Mouse (Mus musculus) left cerebral cortex, adult 9 months (tissue): ENCODE results near the gene Stk24.

Source experiments
- DNase-seq, 2 experiments: peaks; one replicate each; pipeline ENCODE4 v3.0.0; 2022; ENCODE audit warnings: low spot score in 2 of 2

The Stk24 gene

DNA sequence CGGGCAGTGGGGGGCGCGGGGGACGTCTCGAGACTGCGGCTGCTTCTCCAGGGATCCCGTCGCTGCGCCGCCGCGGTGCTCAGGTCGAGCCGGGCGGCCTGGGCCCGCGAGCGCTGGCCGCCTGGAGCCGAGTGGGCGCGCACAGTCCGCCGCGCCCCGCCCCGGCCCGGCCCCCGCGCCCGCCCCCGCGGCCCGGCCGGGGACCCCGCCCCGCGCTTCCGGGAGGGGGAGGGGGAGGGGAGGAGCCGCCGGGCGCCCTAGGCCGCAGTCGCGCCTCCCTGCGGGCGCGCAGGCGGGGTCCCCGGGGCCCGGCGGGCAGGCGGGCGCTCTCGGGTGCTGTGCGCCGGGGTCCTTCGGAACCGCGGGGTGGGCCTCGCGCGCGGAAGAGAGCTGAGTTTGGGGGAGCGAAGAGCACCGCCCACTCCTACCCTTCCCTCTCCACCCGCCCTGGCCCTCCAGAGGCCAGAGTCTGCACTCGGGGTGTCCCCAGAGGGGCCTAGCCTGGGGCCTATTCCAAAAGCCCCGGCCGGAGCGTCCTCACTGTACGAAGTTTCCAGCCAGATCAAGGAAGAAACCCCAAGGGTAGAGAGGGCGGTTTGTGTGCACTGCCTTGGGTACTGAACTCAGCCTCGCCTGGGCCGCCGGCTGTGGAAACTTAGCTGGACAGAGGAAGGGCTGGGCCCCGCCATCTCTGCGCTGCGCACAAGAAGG, 540 bp downstream of the Stk24 start:
- DNase-seq = peak in 1 of 2 experiments; percentile 53

DNA sequence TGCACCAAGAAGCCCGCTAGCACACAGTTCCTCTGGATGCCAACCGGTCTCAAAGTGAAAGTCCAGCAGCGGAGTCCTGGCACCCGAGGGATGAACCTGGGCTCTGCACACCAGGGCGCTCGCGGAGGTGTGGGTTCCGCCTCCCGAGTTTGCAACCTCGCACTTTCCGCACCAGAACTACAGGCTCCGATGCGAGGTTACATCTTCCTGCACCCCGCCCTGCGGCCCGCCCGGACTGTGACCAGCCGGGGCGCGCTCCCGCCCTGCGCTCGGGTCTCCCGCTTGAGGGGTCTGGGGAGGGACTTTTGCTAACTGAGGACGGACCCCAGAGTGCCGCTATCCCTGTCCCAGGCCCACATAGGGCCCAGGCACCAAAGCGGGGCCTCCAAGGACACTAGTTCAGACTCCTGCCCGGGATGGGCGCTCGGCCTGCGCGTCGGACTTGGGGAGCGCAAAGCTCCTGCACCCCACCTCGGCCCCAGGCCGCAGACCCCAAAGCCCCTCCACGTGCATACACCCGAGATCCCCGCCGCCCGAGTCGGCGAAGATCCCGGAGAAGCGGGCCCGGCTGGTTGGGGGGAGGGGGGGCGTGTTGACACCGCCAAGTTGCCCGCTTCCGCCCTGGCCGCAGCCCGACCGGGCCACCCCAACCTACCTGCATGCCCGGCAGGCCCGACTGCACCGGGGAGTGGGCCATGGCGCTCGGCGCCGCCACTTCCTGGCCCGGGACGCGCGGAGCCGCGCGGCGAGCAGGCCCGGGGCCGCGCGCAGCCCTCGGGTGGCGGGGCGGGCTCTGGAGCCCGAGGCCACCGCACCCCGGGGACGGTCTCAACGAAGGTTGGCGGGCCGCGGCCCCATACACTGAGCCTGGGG, 1.3 kb downstream of the Stk24 start:
- DNase-seq = no peak

DNA sequence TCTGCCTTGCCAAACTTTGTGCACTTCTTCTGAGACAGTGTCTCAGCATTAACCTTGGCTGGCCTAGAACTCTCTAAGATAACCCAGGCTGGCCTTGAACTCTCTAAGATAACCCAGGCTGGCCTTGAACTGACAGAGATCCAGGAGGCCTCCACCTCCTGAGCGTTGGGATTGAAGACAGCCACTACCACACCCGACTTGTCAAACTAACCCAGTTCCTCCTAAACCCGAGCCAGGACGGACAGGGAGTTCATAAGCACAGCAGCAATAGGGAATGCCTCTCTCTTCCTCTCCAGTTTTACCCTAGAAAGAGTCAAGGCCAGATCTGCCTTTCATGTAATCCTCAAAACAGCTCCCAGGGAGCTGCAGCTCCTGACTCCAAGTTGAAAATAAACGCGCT, 3.2 kb downstream of the Stk24 start:
- no peak for DNase-seq

DNA sequence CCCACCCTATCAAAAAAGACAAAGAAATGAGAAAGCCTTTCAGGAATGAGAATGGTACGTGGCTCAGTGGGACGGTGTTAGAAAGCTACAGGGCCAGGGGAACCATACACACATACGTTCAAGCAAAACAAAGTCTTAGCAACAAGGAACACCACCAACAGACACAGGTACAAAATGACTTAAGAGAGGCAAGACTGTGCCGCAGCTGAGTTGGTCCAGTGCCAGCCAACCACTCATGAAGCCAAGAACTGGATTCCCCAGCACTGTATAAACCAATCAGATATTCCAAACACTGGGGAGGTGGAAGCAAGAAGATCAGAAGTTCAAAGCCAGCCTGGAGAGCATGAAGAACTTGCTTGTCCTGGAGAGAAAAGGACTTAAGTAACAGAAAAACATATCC, 5.9 kb downstream of the Stk24 start:
- DNase-seq = no peak

DNA sequence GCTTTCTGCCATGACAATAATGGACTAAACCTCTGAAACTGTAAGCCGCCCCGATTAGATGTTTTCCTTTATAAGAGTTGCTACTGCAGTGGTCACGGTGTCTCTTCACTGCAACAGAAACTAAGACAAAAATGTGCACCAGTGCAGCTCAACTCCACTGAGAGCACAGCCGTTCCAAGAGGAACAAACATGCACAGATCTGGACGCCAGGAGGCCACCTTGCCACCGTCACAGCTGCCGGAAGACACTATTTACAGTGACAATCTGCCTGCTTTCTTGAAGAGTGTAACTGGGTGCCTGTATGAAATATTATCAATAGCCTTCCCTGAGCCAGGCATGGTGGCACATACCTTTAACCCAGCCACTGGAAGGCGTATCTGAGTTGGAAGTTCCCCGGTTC, 6.8 kb downstream of the Stk24 start:
- no peak for DNase-seq

DNA sequence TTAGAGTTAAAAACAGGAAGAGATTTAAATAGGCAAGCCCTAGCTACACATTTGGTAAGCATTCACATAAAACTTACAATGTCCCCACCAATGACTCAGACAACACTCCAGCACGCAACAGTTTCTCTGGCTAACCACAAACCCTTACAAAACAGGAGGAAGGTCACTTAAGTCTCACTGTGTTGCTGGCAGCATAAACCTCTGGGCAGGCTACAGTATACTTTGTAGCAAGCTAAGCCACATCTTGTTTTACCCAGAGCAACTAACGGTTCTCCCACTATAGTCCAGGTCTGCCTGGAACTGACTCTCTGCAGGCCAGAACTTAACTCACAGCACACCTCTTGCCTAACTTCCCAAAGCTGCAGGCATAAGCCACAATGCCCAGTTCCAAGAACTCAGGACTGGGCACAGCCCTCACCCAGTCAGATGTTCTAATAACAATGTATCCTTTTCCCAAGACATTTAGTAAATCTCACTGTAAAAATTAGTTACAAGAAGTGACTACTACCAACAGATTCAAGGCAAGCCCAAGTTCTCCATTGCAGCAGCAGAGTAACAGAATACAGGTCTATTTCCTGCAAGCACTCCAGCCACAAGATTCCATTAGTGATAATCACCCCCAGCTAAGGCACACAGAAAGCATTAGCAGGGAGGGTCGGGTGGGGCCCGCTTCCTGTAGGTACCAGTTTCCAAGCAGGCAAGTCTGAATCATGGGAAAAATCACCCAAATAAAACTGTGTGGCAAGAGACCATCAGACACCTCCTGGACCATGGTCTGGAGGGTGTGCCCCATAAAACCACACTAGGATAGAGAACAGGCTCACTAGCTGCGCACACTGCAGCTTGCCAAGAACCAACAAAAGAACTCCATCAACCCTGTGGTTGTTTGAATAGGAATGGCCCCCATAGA, 7.6 kb downstream of the Stk24 start:
- DNase-seq = no peak

DNA sequence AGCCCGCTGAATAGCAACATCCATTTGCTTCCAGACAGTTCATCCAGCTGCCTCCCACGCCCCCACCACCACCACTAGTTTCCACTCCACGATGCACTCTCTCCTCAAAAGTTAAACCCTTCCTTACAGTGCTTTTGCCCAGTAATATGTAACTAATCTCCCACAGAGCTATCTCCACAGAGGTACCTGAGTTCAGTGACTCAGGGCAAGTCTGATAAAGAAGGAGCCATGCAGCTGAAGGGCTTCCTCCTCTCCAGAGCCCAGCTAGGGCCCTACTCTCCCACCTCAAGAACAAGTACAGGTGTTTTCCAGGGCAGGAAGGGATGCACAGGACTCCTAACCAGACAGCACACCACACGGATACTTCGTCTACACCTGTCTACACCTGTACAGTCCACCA, 10.4 kb downstream of the Stk24 start:
- no peak for DNase-seq

DNA sequence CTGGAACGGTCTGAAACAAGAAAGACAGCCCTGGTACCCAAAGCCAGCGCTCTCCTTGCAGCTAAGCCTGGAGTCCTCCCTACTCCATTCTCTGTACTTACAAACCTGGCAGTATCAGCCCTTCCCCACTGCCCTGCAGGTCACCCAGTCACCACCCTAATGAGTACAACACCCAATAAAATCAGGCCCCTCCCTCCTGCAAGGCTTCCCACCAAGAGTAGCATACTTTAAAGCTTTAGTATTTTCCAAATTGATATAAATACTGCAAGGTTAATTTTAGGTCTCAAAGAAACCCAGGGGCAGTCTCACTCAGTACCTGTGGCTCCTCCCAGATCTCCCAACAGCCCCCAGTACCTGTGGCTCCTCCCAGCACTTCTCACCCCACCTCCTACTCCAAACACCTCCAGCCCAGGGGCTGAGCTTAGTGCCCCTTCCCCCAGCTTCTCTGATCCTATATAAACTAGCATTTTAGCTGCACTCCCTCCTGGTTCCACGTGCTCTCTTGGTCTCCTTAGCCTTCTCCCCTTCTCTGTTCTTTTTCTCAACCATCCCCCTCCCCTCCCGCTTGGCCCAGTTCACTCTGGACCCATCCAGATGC, 11.6 kb downstream of the Stk24 start:
- no peak for DNase-seq

DNA sequence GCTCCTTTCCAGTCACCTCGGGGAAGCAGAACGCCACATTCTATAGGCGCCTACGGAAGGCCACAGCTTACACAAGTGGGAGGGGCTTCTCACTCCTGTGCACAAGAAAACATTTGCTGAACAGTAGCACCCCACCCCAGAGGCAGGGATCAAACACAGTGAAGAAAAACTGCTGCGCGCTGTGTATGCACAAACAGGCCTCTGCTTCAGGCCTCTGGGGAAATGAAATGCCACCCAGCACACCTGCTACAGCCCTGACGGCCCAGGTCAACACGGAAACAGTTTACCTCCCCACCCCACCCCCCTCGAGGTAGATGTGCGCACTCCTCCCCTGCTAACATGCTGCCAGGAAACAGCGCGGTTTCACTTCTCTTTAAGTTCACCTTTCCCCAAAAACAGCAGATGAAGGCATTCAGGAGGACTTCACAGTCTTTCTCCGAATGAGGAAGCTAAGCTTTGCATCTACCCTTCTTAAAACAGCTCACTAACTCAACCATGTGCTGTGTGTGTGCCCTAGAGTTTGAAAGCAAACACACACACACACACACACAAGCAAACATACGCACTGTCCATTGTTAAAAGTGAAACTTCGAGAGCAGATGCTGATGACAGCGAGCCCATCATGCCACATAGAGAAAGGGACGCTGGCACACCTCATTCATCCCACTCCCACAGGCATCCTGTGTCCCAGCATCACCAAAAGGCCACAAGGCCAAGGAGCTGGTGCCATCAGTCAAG, 13.7 kb downstream of the Stk24 start:
- DNase-seq = no peak

DNA sequence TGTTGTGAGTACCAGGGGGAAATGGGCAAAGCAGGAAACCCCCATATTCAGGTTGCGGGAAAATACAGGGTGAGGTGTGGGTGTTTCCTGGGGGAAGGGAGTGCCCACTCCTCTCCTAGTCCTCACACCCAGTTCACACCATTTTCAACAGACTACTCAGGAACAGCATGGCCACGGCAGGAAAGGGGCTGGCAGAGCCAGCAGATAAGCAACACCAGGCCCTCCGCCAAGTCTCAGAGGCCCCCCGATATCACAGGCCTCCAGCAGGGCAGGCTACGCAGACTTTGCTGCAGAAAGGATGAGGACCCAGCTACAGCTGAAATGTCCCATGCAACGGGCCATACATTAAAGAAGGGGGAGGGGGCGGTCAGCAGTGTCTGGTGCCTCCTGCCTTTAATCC, 14.4 kb downstream of the Stk24 start:
- no peak for DNase-seq

DNA sequence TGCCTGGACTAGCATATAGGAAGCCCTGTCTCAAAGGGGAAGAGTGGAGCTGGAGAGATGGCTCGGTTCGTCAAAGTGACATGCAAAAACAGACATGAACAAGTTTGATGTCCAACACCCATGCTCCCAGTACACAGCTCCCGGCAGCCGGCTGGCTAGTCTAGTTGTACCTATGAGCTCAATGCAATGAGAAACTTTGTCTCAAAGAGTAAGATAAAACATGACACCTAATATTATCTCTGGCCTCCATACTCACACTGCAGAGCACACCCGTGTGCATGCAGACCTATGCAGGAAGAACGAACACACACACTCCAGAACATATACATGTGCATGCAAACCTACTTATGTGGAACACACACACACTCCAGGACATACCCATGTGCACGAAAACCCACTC, 15.5 kb downstream of the Stk24 start:
- DNase-seq = no peak

DNA sequence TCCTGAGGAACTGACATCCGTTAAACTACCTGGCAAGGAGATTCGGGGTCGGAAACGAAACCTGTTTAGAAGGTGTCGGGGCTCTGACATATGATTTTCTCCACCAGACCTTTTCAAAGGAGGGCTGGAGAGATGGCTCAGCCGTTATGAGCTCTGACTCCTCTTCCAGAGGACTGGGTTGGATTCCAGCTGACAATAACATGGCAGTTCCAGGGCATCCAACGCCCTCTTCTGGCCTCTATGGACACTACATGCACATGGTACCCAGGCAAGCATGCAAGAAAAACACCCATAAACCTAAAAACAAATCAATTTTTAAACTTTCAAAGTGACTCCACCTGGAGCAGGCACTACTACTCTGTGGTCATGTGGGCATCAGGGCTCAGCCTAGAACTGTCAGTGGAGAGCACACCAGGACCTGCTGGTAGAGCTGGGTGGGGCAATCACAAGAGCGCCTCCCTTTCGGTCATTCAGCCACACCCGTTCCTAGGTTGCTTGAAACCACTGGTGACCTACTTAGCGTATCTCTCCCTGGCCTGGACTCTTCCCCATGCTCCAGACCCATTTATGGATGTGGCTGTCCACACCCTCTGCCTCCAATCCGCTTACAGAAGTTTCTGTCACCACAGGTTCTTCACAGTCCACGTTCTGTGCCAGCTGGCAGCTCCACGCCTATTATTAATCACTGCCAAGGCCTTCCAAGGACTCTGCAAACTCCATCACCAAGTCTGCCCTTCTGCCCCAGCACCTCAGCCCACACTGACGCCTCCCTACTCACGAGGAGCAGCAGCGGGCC, 18.3 kb downstream of the Stk24 start:
- no peak for DNase-seq

DNA sequence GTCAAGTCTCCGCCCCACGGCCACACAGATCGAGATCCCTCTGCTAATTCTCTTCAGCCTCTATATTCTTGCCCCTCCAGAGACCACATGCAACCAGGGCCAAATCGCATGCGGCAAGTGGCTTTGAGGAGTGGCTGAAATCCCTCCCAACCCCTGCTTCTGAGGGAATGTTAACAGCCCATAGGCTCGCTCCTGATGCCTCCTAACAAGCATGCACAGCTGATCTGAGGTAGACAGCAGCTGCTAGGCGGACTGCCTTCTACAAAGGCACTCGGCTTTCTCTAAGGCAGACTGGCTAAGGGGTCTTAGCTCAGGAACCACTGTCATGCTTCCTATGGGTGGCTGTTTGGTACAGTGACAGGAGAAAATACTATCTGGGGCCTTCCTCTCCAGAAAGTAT, 20.0 kb downstream of the Stk24 start:
- no peak for DNase-seq

DNA sequence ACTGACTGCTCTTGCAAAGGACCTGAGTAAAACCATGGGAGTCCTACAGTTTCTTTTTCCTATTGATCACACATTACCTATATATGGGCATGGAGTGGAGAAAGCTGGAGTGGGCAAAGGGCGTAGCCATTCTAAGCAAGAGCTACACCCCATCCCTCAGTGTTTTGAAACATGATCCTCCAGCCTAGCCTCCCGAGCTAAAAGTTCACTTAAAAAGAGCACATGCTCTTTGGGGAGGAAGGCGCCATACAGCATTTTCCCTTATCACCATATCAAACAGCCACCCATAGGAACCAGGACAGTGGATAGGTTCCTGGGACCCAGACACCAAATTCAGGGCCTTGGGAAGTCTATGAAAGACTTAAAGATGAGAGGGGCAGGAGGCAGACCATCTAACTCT, 20.8 kb downstream of the Stk24 start:
- no peak for DNase-seq

DNA sequence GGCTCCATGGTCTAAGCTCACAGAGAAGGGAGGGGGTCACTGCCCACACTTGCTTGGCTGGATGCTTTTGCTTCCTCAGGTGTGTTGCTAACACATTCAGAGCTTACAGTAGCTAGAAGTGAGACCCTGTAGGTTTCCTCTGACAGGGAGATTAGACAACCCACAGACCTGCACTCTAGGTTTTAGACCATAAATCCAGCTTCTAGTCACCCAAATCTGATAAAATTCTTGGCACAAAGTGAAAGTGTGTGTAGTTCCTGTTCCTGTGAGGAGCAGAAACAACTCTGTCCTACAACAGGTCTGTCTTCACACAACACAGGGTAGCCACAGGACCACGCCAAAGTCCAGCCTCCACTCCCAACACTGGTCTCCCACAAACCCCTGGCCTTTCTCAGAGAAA, 21.5 kb downstream of the Stk24 start:
- no peak for DNase-seq

DNA sequence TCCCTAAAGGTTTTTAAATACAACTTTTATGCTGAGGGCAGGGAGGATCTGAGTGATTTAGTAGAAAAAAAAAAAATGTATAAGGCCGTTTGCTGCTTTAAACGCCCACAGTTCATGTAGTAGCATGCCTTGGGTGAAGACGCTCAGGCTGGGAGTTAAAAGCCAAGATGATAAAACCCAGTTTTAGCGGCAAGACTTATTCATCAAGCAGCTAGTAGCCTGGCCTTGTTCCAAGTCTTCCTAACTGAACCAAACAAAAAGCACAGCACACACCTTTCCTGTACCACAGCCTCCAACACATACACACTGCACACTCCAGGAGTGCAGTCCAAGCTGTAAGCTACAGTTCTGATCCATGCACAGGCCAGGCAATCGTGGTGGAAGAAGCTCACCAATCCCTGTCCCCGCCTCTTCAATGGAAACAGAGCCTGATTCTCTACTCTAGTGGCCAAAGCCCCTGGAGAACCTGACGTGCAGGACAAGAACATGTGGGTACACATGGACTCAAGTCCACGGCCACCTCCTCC, 23.4 kb downstream of the Stk24 start:
- no peak for DNase-seq

DNA sequence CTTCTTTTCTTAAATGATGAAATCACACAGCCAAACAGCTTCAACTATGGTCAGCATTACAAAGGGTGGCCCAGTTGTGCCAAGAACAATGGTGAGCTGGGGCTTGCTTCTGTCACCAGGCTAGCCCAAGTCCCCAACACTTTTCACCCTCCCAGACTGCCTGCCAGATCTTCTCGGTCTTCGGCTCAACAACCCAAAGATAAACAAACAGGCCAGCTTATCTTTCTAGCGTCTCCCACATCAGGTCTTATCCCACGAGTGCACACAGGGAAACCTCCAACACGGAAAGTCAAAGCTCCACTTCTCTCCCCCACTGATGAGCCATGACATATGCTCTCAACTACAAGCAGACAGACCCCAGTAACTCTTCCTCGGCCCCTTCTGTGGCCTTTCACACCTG, 24.1 kb downstream of the Stk24 start:
- no peak for DNase-seq

DNA sequence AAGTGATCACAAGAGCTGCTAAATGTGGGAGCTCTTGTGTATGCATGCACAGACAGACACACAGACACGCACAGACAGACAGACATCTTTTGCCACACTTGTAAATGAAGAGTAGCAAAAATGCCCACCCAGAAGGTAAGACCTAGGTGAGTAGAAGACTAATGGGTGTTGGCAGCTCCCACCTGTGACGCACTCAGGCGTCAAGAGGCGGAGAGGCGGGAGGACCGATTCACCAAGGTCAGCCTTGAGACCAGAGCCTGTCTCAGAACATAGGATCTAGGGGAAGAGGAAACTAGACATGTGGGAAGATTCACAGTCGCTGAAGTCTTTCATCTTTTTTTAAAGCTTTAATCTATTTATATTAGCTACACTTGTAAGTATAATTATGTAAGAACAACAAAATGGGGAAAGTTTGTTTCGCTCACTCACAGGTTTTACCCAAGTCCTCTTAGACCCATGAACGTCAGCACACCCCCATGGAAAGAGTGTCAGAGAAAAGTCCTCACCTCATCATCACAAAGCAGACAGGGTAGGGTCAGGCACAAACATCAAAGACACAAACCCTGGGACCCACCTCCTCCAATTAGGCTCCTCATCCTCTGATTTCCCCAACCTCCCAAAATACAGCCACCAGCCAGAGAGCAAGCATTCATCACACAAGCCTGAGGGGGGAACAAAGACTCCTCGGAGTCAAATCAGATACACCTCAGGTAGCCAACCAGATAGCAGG, 26.0 kb downstream of the Stk24 start:
- DNase-seq = no peak

DNA sequence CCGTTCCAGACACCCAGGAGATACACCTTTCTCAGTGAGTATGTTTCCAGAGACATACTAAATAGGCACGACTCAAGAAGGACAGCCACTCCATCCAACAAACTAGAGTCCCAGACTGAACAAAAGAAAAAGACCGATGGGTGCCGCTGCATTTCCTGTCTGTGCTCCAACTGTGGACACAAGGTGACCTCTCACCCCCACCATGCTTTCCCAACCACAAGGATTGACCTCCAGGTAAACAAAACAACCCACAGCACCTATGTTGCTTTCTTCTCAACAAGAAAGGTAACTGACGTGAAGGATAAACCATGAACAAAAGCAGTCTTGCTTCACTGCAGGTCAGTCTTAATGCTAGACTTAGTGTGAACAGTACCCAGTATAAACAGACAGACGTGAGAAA, 27.1 kb downstream of the Stk24 start:
- no peak for DNase-seq
